Mouse (Mus musculus): ENCODE results near the gene Usp12. TPM values are rescaled to one million over a fixed set of nuclear protein-coding genes. Genes with fewer than 3 reads are reported as not detected.

Usp12 gene
- total and polyA plus RNA-seq, 2 experiments: 6.9 to 16.3 TPM

DNA sequence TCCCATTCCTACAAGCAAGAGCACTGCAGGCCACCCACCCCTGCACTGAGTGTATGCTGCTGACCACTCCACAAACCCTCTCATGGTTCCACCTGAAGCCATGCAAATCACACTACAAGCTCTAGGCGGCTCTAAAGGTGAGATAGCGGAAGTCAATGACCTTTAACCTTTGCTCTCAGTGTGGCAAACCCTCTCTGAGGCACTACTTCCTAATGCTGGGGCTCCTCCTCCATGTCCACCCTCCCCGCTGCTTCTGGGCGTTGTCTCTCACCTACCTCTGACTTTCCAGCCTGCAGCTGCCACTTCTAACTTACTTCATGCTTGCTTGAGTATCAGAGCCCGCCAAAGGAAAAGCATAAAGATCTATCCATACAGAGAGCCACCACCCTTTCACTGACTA lies 37.5 kb downstream of the Usp12 start:
- Histone ChIP-seq H3K4me1 (ENCODE audit: control insufficient read depth, insufficient read depth, low read length) (peaks cover 10% of the 10 kb centered on the region; the same call in 1 of the 2 replicates), H3K27me3 (ENCODE audit: control insufficient read depth, insufficient read depth, low read length) (no peaks in the 10 kb centered on the region), H3K36me3 (ENCODE audit: control insufficient read depth, insufficient read depth, low read length) (peaks cover 14% of the 10 kb centered on the region), H3K4me3 (ENCODE audit: insufficient read depth, low read depth, low read length) (no peak overlapping the region), H3K79me2 (ENCODE audit: control insufficient read depth, insufficient read depth, low read length) (peaks cover 3% of the 10 kb centered on the region; the same call in 1 of the 2 replicates), H3K9ac (ENCODE audit: low read depth, low read length) (no peak overlapping the region), H3K27ac (replicated peaks; ENCODE audit: insufficient read depth, low read depth, low read length) (no peak overlapping the region)
- TF ChIP-seq POLR2A (IDR thresholded peaks at IDR 0.05; ENCODE audit: extremely low read depth, insufficient read depth, low read length): no peak
- peak; percentile 36; the same call in 1 of the 2 replicates for TF ChIP-seq CTCF (IDR thresholded peaks at IDR 0.05; ENCODE audit: low read depth, low read length)
- peak; percentile 84 for DNase-seq (ENCODE audit: extremely low read depth, low read depth, low spot score)
- 22% methylated on average over 5 of the region's 5 CpGs for WGBS

DNA sequence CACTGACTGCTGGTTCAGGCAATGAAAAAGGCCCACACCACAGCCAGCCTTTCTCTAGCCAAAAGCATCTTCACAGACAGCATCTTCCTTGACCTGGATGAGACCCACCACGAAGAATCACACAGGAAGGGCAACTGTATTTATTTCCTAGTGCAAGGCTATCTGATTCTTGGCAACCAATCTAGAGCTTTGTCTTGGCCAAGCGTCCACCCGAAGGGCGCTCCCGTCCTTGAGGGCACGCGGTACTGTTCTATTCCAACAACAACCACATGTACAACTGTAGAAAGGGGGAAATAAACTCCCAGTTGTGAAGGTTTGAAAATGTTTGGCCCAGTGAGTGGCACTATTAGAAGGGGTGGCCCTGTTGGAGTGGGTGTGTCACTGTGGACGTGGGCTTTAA lies 41.6 kb downstream of the Usp12 start:
- Histone ChIP-seq H3K4me1 (ENCODE audit: control insufficient read depth, insufficient read depth, low read length) (peaks cover 10% of the 10 kb centered on the region; the same call in 1 of the 2 replicates), H3K4me3 (ENCODE audit: insufficient read depth, low read depth, low read length) (no peak overlapping the region), H3K79me2 (ENCODE audit: control insufficient read depth, insufficient read depth, low read length) (0 out of 2 replicates have a peak, but pooled peaks cover 3% of the 10 kb centered on the region), H3K9ac (ENCODE audit: low read depth, low read length) (no peak overlapping the region), H3K27ac (replicated peaks; ENCODE audit: insufficient read depth, low read depth, low read length) (no peak overlapping the region), H3K27me3 (ENCODE audit: control insufficient read depth, insufficient read depth, low read length) (no peaks in the 10 kb centered on the region), H3K36me3 (ENCODE audit: control insufficient read depth, insufficient read depth, low read length) (peaks cover 22% of the 10 kb centered on the region)
- no peak for DNase-seq (ENCODE audit: extremely low read depth, low read depth, low spot score)
- TF ChIP-seq CTCF (IDR thresholded peaks at IDR 0.05; ENCODE audit: low read depth, low read length) (no peak), POLR2A (IDR thresholded peaks at IDR 0.05; ENCODE audit: extremely low read depth, insufficient read depth, low read length) (no peak)
- WGBS: 77% methylated on average over 8 of the region's 8 CpGs

DNA sequence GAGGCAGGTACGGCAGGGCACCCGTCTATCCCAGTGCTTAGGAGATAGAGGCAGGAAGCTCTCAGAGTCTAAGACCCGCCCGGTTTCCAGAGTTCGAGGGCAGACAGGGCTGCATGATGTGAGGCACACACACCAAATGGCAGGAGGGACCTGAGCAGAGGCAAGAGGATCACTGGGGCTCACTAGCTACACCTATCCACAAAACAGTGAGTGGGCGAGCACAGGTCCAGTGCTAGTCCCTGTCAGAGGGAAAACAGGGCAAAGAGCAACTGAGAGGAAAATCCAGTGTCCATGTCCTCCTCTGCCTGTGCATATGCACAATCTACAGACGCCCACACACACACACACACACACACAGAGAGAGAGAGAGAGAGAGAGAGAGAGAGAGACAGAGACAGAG lies 43.8 kb downstream of the Usp12 start:
- H3K27ac ChIP-seq (replicated peaks; ENCODE audit: insufficient read depth, low read depth, low read length): no peak overlapping the region
- WGBS: 77% methylated on average over 7 of the region's 7 CpGs
- no peaks in the 10 kb centered on the region for H3K27me3 ChIP-seq (ENCODE audit: control insufficient read depth, insufficient read depth, low read length)
- no peaks in the 10 kb centered on the region for H3K4me1 ChIP-seq (ENCODE audit: control insufficient read depth, insufficient read depth, low read length)
- TF ChIP-seq CTCF (IDR thresholded peaks at IDR 0.05; ENCODE audit: low read depth, low read length) (no peak), POLR2A (IDR thresholded peaks at IDR 0.05; ENCODE audit: extremely low read depth, insufficient read depth, low read length) (no peak)
- H3K36me3 ChIP-seq (ENCODE audit: control insufficient read depth, insufficient read depth, low read length): peaks cover 25% of the 10 kb centered on the region
- H3K79me2 ChIP-seq (ENCODE audit: control insufficient read depth, insufficient read depth, low read length): 0 out of 2 replicates have a peak, but pooled peaks cover 3% of the 10 kb centered on the region
- no peak overlapping the region for H3K4me3 ChIP-seq (ENCODE audit: insufficient read depth, low read depth, low read length)
- DNase-seq (ENCODE audit: extremely low read depth, low read depth, low spot score): no peak
- no peak overlapping the region for H3K9ac ChIP-seq (ENCODE audit: low read depth, low read length)

DNA sequence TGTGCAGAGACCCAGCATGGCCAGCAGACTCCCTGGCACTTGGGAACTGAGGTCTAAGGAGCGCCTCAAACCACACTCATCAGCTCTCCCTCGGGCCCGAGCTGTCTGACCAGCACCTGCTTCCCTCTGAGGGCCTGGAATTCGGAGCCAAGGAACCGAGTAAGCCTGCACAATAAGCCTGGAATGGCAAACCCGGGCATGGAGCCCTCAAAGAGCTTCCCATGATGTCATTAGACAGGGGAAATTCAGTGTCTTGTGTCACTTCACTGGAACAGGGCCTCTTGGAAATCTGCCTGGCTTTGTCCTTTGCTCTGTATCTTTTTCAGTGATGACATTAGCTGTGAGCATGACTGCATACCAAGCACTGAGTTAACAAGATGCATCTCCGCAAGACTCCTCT lies 44.5 kb downstream of the Usp12 start:
- Histone ChIP-seq H3K79me2 (ENCODE audit: control insufficient read depth, insufficient read depth, low read length) (no peaks in the 10 kb centered on the region), H3K27ac (replicated peaks; ENCODE audit: insufficient read depth, low read depth, low read length) (no peak overlapping the region), H3K9ac (ENCODE audit: low read depth, low read length) (no peak overlapping the region), H3K27me3 (ENCODE audit: control insufficient read depth, insufficient read depth, low read length) (no peaks in the 10 kb centered on the region), H3K4me1 (ENCODE audit: control insufficient read depth, insufficient read depth, low read length) (no peaks in the 10 kb centered on the region), H3K4me3 (ENCODE audit: insufficient read depth, low read depth, low read length) (no peak overlapping the region), H3K36me3 (ENCODE audit: control insufficient read depth, insufficient read depth, low read length) (peaks cover 25% of the 10 kb centered on the region)
- 83% methylated on average over 7 of the region's 7 CpGs for WGBS
- DNase-seq (ENCODE audit: extremely low read depth, low read depth, low spot score): no peak
- TF ChIP-seq CTCF (IDR thresholded peaks at IDR 0.05; ENCODE audit: low read depth, low read length): no peak
- TF ChIP-seq POLR2A (IDR thresholded peaks at IDR 0.05; ENCODE audit: extremely low read depth, insufficient read depth, low read length): no peak

DNA sequence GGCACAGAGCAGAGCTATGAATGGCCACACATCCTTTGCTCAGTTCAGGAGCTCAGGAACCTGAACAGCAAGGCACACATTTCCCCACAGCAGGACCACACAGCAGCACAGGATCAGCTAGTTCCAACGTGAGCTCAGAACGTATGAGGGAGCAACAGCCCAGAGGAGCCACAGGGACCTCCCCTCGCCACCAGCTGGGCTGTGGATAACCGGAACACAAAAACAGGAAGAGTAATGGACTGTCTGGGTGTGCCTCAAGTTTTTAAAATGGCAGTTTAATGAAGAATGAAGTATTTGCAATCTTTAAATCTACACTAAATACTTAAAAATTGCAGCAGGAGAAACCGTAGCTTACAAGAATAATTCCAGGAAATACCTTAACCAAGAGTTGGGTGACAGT lies 44.9 kb downstream of the Usp12 start:
- H3K27ac ChIP-seq (replicated peaks; ENCODE audit: insufficient read depth, low read depth, low read length): no peak overlapping the region
- H3K79me2 ChIP-seq (ENCODE audit: control insufficient read depth, insufficient read depth, low read length): no peaks in the 10 kb centered on the region
- peaks cover 25% of the 10 kb centered on the region for H3K36me3 ChIP-seq (ENCODE audit: control insufficient read depth, insufficient read depth, low read length)
- WGBS: 87% methylated on average over 5 of the region's 5 CpGs
- no peaks in the 10 kb centered on the region for H3K4me1 ChIP-seq (ENCODE audit: control insufficient read depth, insufficient read depth, low read length)
- no peak for TF ChIP-seq CTCF (IDR thresholded peaks at IDR 0.05; ENCODE audit: low read depth, low read length)
- no peak for TF ChIP-seq POLR2A (IDR thresholded peaks at IDR 0.05; ENCODE audit: extremely low read depth, insufficient read depth, low read length)
- H3K9ac ChIP-seq (ENCODE audit: low read depth, low read length): no peak overlapping the region
- no peak for DNase-seq (ENCODE audit: extremely low read depth, low read depth, low spot score)
- H3K27me3 ChIP-seq (ENCODE audit: control insufficient read depth, insufficient read depth, low read length): no peaks in the 10 kb centered on the region
- H3K4me3 ChIP-seq (ENCODE audit: insufficient read depth, low read depth, low read length): no peak overlapping the region

DNA sequence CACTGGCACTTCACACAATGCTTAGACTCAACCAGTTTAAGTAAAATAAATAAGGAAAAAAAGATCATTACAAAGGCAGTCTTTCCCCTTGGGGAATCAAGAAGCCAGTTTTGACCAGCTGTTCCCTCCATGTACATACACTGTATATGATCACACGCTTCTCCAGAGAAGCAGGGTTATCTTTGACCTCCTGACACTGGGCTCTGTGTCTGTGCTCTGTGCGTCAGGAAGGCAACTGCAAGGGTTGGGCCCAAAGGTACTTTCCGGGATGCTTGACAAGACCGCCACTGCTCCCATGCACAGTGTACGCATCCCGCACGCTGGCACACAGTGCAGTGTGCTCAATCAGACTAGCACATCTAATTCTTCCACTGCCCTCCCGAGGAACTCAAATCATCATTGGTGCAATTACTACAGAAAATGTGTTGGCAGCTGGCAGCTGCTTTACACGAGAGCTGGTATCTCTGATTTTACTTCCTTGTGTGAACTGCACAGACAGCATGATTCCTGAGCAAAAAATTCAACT lies 57.8 kb downstream of the Usp12 start:
- Histone ChIP-seq H3K79me2 (ENCODE audit: control insufficient read depth, insufficient read depth, low read length) (no peaks in the 10 kb centered on the region), H3K9ac (ENCODE audit: low read depth, low read length) (no peak overlapping the region), H3K4me1 (ENCODE audit: control insufficient read depth, insufficient read depth, low read length) (0 out of 2 replicates have a peak, but pooled peaks cover 2% of the 10 kb centered on the region), H3K27me3 (ENCODE audit: control insufficient read depth, insufficient read depth, low read length) (no peaks in the 10 kb centered on the region), H3K27ac (replicated peaks; ENCODE audit: insufficient read depth, low read depth, low read length) (no peak overlapping the region), H3K4me3 (ENCODE audit: insufficient read depth, low read depth, low read length) (no peak overlapping the region), H3K36me3 (ENCODE audit: control insufficient read depth, insufficient read depth, low read length) (peaks cover 24% of the 10 kb centered on the region)
- no peak for DNase-seq (ENCODE audit: extremely low read depth, low read depth, low spot score)
- TF ChIP-seq POLR2A (IDR thresholded peaks at IDR 0.05; ENCODE audit: extremely low read depth, insufficient read depth, low read length) (no peak), CTCF (IDR thresholded peaks at IDR 0.05; ENCODE audit: low read depth, low read length) (no peak)
- 81% methylated on average over 9 of the region's 9 CpGs for WGBS
